Mouse (Mus musculus): ENCODE results near the gene Rtp2.

Gene Rtp2

DNA sequence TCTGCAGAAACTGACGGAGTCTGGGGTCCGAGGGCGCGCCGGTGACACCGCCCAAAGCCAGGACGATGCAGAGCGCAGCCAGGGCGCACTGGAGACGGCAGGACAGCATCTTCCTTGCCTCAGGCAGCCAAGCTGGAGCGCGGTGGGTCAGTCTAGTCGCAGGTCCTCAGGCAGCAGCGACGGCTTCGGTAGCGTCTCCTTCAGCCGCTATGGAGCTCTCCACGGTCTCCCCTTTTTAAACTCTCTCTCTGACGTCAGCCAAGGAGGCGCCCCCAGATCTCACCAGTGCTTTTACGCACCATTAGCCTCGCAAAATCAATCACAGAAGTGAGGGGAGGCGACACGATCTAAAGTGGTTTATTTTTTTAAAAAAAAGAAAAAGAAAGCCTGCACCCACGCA, 41.6 kb downstream of the Rtp2 start, which contains the start of gene Sst:
Gene Sst (minus strand): TSS at position 323 of the 400 bp plus-strand sequence.
- DNase-seq (ENCODE audit: extremely low spot score, low read depth, low spot score): no peak

DNA sequence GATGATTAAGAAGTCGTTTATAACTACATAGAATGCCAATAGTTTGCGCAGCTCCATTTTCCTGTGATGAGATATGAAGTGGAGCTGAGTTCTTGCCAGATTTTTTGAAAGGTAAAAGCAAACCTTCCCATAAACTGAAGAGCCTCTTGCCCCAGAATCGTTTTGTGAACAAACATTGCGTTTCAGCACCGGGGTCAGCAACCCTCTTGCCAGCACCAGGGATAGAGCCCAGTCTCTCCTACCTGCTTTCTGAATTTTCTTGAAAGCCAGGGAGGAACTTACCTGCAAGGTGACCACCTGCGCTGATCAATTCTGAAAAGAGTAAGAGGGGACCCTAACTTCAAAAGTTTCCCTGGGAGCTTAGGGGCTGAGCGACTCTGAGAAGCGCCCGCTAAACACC, 42.0 kb downstream of the Rtp2 start:
- no peak for DNase-seq (ENCODE audit: extremely low spot score, low read depth, low spot score)

DNA sequence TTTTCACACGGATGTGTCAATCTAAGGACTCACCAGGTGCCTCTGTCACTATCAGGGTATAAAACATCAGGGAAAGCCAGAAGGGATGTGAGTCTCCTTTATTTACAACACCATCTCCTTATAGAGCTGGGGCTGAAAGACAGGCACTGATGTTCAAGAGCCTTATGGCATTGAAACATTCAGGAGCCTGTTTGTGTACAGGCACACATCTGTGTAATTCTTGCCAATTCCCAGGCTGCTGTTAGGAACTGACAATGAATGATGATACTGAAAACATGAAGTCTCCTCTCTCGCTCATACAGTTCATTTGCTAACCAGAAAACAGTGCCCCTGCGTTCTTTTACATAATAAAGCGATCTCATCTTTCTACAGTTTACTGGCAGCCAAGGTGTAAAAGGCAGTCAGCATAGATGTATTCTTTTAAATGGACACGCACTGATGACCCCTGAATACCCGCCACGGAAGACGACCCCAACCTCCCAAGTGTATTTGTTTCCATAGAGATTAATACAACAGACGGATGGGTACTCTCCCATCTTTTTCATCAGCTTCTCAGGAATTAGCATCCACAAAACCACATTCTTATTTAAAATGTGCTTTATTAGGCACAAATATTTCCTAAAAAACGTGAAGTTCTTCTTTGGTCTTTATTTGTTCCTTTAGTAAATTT, 44.1 kb downstream of the Rtp2 start:
- DNase-seq (ENCODE audit: extremely low spot score, low read depth, low spot score): no peak

DNA sequence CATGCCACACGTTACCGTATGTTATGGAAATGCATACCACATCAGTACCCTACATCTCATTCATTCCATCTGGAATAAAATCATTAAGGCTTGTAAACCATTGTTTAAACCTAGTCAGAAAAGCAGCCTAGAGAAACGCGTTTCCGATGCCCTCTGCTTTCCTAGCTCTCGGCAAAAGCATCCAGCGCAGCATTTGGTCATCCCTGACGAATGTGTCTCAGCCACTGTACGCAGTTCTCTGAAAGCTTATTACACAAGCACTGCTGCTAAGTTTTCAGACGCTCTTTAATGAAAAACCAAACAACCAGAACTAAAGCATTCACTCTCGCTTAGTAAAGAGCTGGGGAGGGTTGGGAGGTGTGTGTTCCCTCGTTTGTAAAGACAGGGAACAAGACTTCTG, 47.1 kb downstream of the Rtp2 start:
- no peak for DNase-seq (ENCODE audit: extremely low spot score, low read depth, low spot score)

Measured in hindlimb bud, embryonic 11.5 days (tissue).